ENCODE assay signal across 10 mouse cellular contexts in the genomic region with DNA sequence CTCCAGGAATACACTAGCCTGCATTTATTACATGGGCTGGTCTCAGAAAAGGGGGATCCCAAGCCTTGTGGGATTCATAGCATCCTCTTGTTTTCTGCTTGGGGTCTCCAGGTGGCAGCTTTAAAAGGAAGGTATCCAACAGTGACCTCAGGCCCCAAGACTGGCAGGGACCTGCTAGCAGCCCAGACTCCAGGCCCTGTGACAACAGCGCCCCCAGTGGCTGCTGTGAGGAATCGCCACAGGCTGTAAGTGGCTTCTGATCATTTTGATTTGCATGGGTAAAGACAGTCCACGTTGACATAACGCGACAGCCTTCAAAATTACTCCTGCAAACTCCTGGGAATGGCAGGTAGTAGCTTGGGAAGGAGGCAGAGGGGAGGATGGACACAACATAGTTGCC. TPM values are rescaled to one million over a fixed set of nuclear protein-coding genes. Genes with fewer than 3 reads are reported as not detected.
DNase-seq lines count a peak whose midpoint lies in the region; ATAC-seq and TF ChIP-seq lines count a peak whose summit lies in the region.
"Had no signal": no experiment of that assay in that cellular context is flagged by ENCODE, and none has a peak within 500 bp of the region (broad histone marks: within the 10 kb centered on the region; RNA-seq: fewer than 3 reads in every experiment).

No protein-coding gene starts in this region.

- TF ChIP-seq EP300 in liver, embryonic 14.5 days (IDR thresholded peaks at IDR 0.05; ENCODE audit: low read depth): no peak

- no peak overlapping the region for H3K4me2 ChIP-seq in hindbrain, embryonic 11.5 days (replicated peaks; ENCODE audit: low read depth, low read length)
- no peak overlapping the region for H3K4me2 ChIP-seq in liver, embryonic 14.5 days (ENCODE audit: low read depth)
- no peak overlapping the region for H3K4me2 ChIP-seq in neural tube, embryonic 12.5 days (replicated peaks)
- H3K4me2 ChIP-seq: limb, embryonic 12.5 days had no signal

- TF ChIP-seq CTCF in liver, embryonic 14.5 days (IDR thresholded peaks at IDR 0.05; ENCODE audit: low read depth): peak; percentile 97

- DNase-seq in gastrocnemius, adult 18-20 months (ENCODE audit: low spot score): peak; percentile 32
- DNase-seq in gastrocnemius, postnatal 25 days: no peak
- peak; percentile 75 for DNase-seq in 3T3-L1 (ENCODE audit: low read depth, low spot score)
- peak; percentile 61 to 69 for DNase-seq in adrenal gland, adult 18-20 months (ENCODE audit: low spot score in 2 of 2)
- DNase-seq in hindbrain, embryonic 11.5 days (ENCODE audit: low spot score): peak; percentile 82
- DNase-seq in liver, embryonic 14.5 days (ENCODE audit: low read depth in 3 of 3, low spot score in 3 of 3): peak in 1 of 3 experiments; percentile 34

- no peaks in the 10 kb centered on the region for H3K9me3 ChIP-seq in hindbrain, embryonic 11.5 days (ENCODE audit: control insufficient read depth, low read length)
- no peaks in the 10 kb centered on the region for H3K9me3 ChIP-seq in liver, embryonic 14.5 days (ENCODE audit: control insufficient read depth, low read length)
- H3K9me3 ChIP-seq in neural tube, embryonic 12.5 days: no peaks in the 10 kb centered on the region
- H3K9me3 ChIP-seq: limb, embryonic 12.5 days had no signal

- H3K36me3 ChIP-seq in hindbrain, embryonic 11.5 days (ENCODE audit: control insufficient read depth, insufficient read depth, low read length): peaks cover 12% of the 10 kb centered on the region
- no peaks in the 10 kb centered on the region; the same call in 1 of the 2 replicates for H3K36me3 ChIP-seq in liver, embryonic 14.5 days (replicated peaks; ENCODE audit: control insufficient read depth, insufficient read depth, low read depth)
- H3K36me3 ChIP-seq in neural tube, embryonic 12.5 days: peaks cover 93% of the 10 kb centered on the region

- H3K27me3 ChIP-seq in hindbrain, embryonic 11.5 days (ENCODE audit: control insufficient read depth, insufficient read depth, low read length): no peaks in the 10 kb centered on the region
- no peaks in the 10 kb centered on the region for H3K27me3 ChIP-seq in liver, embryonic 14.5 days (ENCODE audit: control insufficient read depth, insufficient read depth, low read length)
- no peaks in the 10 kb centered on the region for H3K27me3 ChIP-seq in neural tube, embryonic 12.5 days (replicated peaks)
- H3K27me3 ChIP-seq: limb, embryonic 12.5 days; Patski had no signal

- WGBS in hindbrain, embryonic 11.5 days: 32% methylated on average over 5 of the region's 5 CpGs
- 27% methylated on average over 5 of the region's 5 CpGs for WGBS in liver, embryonic 14.5 days (ENCODE audit: insufficient replicate concordance)
- 37% methylated on average over 5 of the region's 5 CpGs for WGBS in neural tube, embryonic 12.5 days

- peak; percentile 76 for ATAC-seq in common myeloid progenitor, adult 5-6 weeks (replicated peaks; ENCODE audit: low read depth, poor library complexity, severe bottlenecking)
- peak; percentile 66 for ATAC-seq in hindbrain, embryonic 11.5 days (ENCODE audit: low FRiP score)
- ATAC-seq in liver, embryonic 14.5 days (ENCODE audit: insufficient read depth): no peak
- peak; percentile 45; the same call in 1 of the 2 replicates for ATAC-seq in neural tube, embryonic 12.5 days (ENCODE audit: low FRiP score, low read depth)
- ATAC-seq: Patski had no signal

- H3K27ac ChIP-seq in hindbrain, embryonic 11.5 days (ENCODE audit: low read depth, low read length): no peak overlapping the region
- H3K27ac ChIP-seq in liver, embryonic 14.5 days: no peak overlapping the region
- no peak overlapping the region for H3K27ac ChIP-seq in neural tube, embryonic 12.5 days
- H3K27ac ChIP-seq: limb, embryonic 12.5 days had no signal

- H3K4me1 ChIP-seq in hindbrain, embryonic 11.5 days (replicated peaks; ENCODE audit: control insufficient read depth, insufficient read depth, low read length): no peaks in the 10 kb centered on the region
- no peaks in the 10 kb centered on the region for H3K4me1 ChIP-seq in liver, embryonic 14.5 days (replicated peaks; ENCODE audit: control insufficient read depth in 2 of 2, insufficient read depth in 2 of 2, low read length in 1 of 2)
- H3K4me1 ChIP-seq in neural tube, embryonic 12.5 days: no peaks in the 10 kb centered on the region
- H3K4me1 ChIP-seq: limb, embryonic 12.5 days had no signal

- H3K4me3 ChIP-seq in hindbrain, embryonic 11.5 days (ENCODE audit: low read depth, low read length): no peak overlapping the region
- no peak overlapping the region for H3K4me3 ChIP-seq in liver, embryonic 14.5 days (ENCODE audit: insufficient read depth in 1 of 2, low read depth in 2 of 2, low read length in 2 of 2)
- H3K4me3 ChIP-seq in neural tube, embryonic 12.5 days: no peak overlapping the region
- H3K4me3 ChIP-seq: limb, embryonic 12.5 days had no signal

- no peak overlapping the region for H3K9ac ChIP-seq in hindbrain, embryonic 11.5 days (ENCODE audit: low read depth, low read length)
- H3K9ac ChIP-seq in liver, embryonic 14.5 days (replicated peaks): no peak overlapping the region
- no peak overlapping the region for H3K9ac ChIP-seq in neural tube, embryonic 12.5 days
- H3K9ac ChIP-seq: limb, embryonic 12.5 days had no signal

RNA-seq across cellular contexts. Expression of gene Pex11g, which starts 16.8 kb away (rescaled TPM):
- total RNA-seq in gastrocnemius, adult 18-20 months (2021): 1 to 10 TPM; 1.9 to 3.2 TPM
- total RNA-seq in gastrocnemius, postnatal 25 days (2021): 1 to 10 TPM; 2.5 to 3.1 TPM
- total RNA-seq in adrenal gland, adult 18-20 months (2021): 1 to 10 TPM; 5.9 to 9.8 TPM
- total RNA-seq in common myeloid progenitor, adult 5-6 weeks (2017): 1.3 and 1.4 TPM in 2 replicates
- polyA plus RNA-seq in hindbrain, embryonic 11.5 days (2014; fragmentation: Nextera tagmentation; extraction: Ambion mirVana): 2.4 and 3.1 TPM in 2 replicates
- 2.5 and 3.1 TPM in 2 replicates for polyA plus RNA-seq in liver, embryonic 14.5 days (2012; rRNA removed)
- 2.7 and 3.5 TPM in 2 replicates for polyA plus RNA-seq in liver, embryonic 14.5 days (2014; fragmentation: Nextera tagmentation; extraction: Ambion mirVana)
- 3.4 and 4.2 TPM in 2 replicates for polyA plus RNA-seq in neural tube, embryonic 12.5 days (2016; fragmentation: Nextera tagmentation; extraction: Ambion mirVana)

RNA-seq across cellular contexts. Expression of gene Tex45, which starts 20.0 kb away (rescaled TPM):
- not detected for total RNA-seq in gastrocnemius, adult 18-20 months (2021)
- total RNA-seq in gastrocnemius, postnatal 25 days (2021): not detected
- not detected for total RNA-seq in adrenal gland, adult 18-20 months (2021)
- not detected in 2 replicates for total RNA-seq in common myeloid progenitor, adult 5-6 weeks (2017)
- not detected in 2 replicates for polyA plus RNA-seq in hindbrain, embryonic 11.5 days (2014; fragmentation: Nextera tagmentation; extraction: Ambion mirVana)
- polyA plus RNA-seq in liver, embryonic 14.5 days (2012; rRNA removed): 0.05 TPM in 1 of 2 replicates, not detected in the other
- 0.10 TPM in 1 of 2 replicates, not detected in the other for polyA plus RNA-seq in liver, embryonic 14.5 days (2014; fragmentation: Nextera tagmentation; extraction: Ambion mirVana)
- 0.22 TPM in 1 of 2 replicates, not detected in the other for polyA plus RNA-seq in neural tube, embryonic 12.5 days (2016; fragmentation: Nextera tagmentation; extraction: Ambion mirVana)
- polyA plus RNA-seq: limb, embryonic 12.5 days; Patski had no signal

RNA-seq across cellular contexts. Expression of gene Zfp358, which starts 42.3 kb away (rescaled TPM):
- 10 to 100 TPM; 39.1 to 39.4 TPM for total RNA-seq in gastrocnemius, adult 18-20 months (2021)
- total RNA-seq in gastrocnemius, postnatal 25 days (2021): 10 to 100 TPM; 24.2 to 24.6 TPM
- 10 to 100 TPM; 17.5 to 20.5 TPM for total RNA-seq in adrenal gland, adult 18-20 months (2021)
- total RNA-seq in common myeloid progenitor, adult 5-6 weeks (2017): 6.2 and 8.3 TPM in 2 replicates
- polyA plus RNA-seq in hindbrain, embryonic 11.5 days (2014; fragmentation: Nextera tagmentation; extraction: Ambion mirVana): 31.2 and 39.3 TPM in 2 replicates
- 4.8 and 6.8 TPM in 2 replicates for polyA plus RNA-seq in liver, embryonic 14.5 days (2012; rRNA removed)
- 1.7 and 2.0 TPM in 2 replicates for polyA plus RNA-seq in liver, embryonic 14.5 days (2014; fragmentation: Nextera tagmentation; extraction: Ambion mirVana)
- polyA plus RNA-seq in neural tube, embryonic 12.5 days (2016; fragmentation: Nextera tagmentation; extraction: Ambion mirVana): 81.8 and 87.0 TPM in 2 replicates

RNA-seq across cellular contexts. Expression of gene Mcoln1, which starts 49.6 kb away (rescaled TPM):
- 10 to 100 TPM; 21.5 to 22.5 TPM for total RNA-seq in gastrocnemius, adult 18-20 months (2021)
- total RNA-seq in gastrocnemius, postnatal 25 days (2021): 10 to 100 TPM; 18.6 to 20.4 TPM
- 10 to 100 TPM; 40.9 to 42.8 TPM for total RNA-seq in adrenal gland, adult 18-20 months (2021)
- total RNA-seq in common myeloid progenitor, adult 5-6 weeks (2017): 26.1 and 28.9 TPM in 2 replicates
- polyA plus RNA-seq in hindbrain, embryonic 11.5 days (2014; fragmentation: Nextera tagmentation; extraction: Ambion mirVana): 36.8 and 49.5 TPM in 2 replicates
- polyA plus RNA-seq in liver, embryonic 14.5 days (2012; rRNA removed): 26.1 and 31.6 TPM in 2 replicates
- 12.6 and 13.8 TPM in 2 replicates for polyA plus RNA-seq in liver, embryonic 14.5 days (2014; fragmentation: Nextera tagmentation; extraction: Ambion mirVana)
- 74.4 and 78.9 TPM in 2 replicates for polyA plus RNA-seq in neural tube, embryonic 12.5 days (2016; fragmentation: Nextera tagmentation; extraction: Ambion mirVana)

RNA-seq across cellular contexts. Expression of gene Arhgef18, which starts 57.9 kb away (rescaled TPM):
- 10 to 100 TPM in 1 of 2 experiments, 1 to 10 TPM in 1; 8.4 to 10.5 TPM for total RNA-seq in gastrocnemius, adult 18-20 months (2021)
- total RNA-seq in gastrocnemius, postnatal 25 days (2021): 10 to 100 TPM in 1 of 2 experiments, 1 to 10 TPM in 1; 10.0 to 10.5 TPM
- total RNA-seq in adrenal gland, adult 18-20 months (2021): 10 to 100 TPM; 31.0 to 34.2 TPM
- 26.5 and 30.3 TPM in 2 replicates for total RNA-seq in common myeloid progenitor, adult 5-6 weeks (2017)
- polyA plus RNA-seq in hindbrain, embryonic 11.5 days (2014; fragmentation: Nextera tagmentation; extraction: Ambion mirVana): 9.2 and 10.9 TPM in 2 replicates
- 3.4 and 3.6 TPM in 2 replicates for polyA plus RNA-seq in liver, embryonic 14.5 days (2012; rRNA removed)
- polyA plus RNA-seq in liver, embryonic 14.5 days (2014; fragmentation: Nextera tagmentation; extraction: Ambion mirVana): 2.0 and 2.5 TPM in 2 replicates
- 12.1 and 13.4 TPM in 2 replicates for polyA plus RNA-seq in neural tube, embryonic 12.5 days (2016; fragmentation: Nextera tagmentation; extraction: Ambion mirVana)
